Mouse (Mus musculus) urinary bladder, postnatal 36 days (tissue): Measurements from ENCODE around the gene Srsf9.
"Not testable (repeated sequence)": the region's sequence is repeated elsewhere in the genome, so short reads cannot be mapped to it uniquely, and the experiment has no call there.

Source experiments
- DNase-seq, 2 experiments: peaks; one replicate each; pipeline ENCODE4 v3.0.0; 2022; ENCODE audit warnings: low spot score in 2 of 2, mixed read lengths in 1 of 2

Srsf9 gene

GRCm38 (mm10) chr5:115326875-115327609 is at the start of gene Srsf9:
Srsf9 (plus strand) TSS chr5:115327177.
- DNase-seq: peak; percentile 92 to 95

- no peak for DNase-seq
Measured at GRCm38 (mm10) chr5:115278053-115278452, 48.9 kb upstream of the Srsf9 start.

DNA sequence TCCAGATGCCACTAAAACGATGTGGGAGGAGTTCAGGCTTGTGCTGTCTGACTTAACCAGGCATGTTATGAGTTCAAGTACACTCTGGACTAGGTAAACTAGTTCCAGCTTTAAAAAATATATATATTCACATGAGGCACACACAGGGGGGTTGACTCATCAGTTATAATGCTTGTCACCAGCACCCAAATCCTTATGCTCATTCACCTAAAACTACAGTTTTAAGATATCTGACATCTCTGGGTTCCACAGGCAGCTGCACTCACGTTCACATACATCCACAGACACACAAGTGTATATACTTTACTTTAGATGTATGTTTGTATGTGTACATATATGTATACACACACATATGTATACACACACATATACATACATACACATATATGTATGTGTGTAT is 48.2 kb upstream of the Srsf9 start:
- no peak for DNase-seq

GRCm38 (mm10) chr5:115279226-115280049 is 47.5 kb upstream of the Srsf9 start, which contains the start of gene Coq5:
Coq5 (plus strand) TSS chr5:115279666.
- peak; percentile 76 to 84 for DNase-seq

DNA sequence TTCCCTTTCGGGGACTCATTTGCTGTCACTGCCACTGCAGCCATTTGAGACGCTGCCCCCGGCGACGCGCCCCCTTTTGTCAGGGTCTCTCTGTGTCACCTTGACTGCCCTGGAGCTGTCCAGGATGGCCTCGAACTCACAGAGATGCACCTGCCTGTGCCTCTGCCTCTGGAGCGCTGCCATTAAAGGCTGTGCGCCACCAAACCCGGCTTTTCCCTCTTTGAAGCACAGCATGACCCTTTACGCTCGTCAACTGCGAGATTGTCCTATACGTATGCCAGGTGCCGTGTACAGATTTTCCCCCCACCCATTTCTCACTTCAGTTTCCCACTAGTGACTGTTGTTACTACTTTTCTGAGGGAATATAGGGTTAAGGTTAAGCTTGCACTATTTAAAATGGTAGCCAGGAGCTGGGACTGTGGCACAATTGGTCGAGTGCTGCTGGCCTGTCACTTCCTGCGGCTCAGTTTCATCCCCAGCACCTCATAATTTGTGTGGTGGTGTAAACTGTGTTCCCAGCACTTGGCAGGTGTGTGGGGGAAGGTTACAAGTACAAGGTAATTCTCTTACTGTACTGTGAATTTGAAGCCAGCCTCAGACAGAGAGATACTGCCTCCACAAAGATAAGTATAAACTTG is 46.8 kb upstream of the Srsf9 start:
- DNase-seq: no peak

DNA sequence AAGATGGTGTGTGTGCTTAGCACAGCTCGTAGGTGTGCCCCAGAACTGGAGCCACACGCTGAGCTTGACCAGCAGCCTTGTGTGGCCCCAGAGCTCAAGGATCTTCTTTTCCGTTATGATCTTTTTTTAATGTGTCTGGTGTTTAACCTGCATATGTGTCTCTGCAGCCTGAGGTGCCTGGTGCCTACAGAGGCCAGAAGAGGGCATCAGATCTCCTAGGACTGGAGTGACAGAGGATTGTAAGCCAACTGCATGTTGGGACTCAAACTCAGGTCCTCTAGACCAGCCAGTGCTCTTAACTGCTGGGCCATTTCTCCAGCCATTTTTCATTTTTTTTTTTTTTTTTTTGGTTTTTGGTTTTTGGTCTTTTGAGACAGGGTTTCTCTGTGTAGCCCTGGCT is 42.2 kb upstream of the Srsf9 start:
- DNase-seq: no peak

DNA sequence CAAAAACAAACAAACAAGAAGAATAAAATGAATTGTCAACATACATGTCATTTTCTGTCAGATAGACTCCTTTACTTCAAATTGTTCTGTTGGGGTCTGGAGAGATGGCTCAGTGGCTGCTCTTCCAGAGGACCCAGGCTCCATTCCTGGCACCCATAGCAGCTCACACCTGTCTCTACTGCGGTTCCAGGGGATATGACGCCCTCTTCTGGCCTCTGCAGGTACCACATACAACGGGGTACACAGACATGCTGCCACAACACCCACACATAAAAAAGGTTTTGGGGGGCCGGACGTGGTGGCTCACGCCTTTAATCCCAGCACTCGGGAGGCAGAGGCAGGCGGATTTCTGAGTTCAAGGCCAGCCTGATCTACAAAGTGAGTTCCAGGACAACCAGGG is 32.8 kb upstream of the Srsf9 start:
- DNase-seq: no peak

DNA sequence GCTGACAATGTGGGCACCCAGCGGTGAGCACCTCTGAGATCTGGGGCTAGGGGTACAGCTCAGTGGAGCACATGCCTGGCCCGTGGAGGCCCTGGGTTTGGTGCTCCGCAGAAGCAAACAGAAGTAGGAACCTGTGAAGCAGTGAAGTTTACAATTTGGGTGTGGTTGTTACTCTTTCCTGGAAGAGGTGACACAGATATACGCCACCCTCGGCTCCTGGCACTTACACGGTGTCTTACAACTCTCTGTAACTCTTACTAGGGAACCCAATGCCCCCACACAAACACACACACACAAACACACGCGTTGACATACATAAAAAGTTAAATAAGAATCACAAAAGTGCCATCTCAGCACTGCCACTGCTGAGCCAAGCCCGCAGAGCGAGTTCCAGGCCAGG is 30.6 kb upstream of the Srsf9 start:
- no peak for DNase-seq

GRCm38 (mm10) chr5:115300035-115300744 is 26.8 kb upstream of the Srsf9 start:
- DNase-seq: peak; percentile 36 to 48

GRCm38 (mm10) chr5:115300792-115301614 is 26.0 kb upstream of the Srsf9 start, which contains the start of gene Dynll1:
Dynll1 (minus strand) TSS chr5:115300999.
- DNase-seq: peak; percentile 100

- DNase-seq: no peak
Measured at GRCm38 (mm10) chr5:115301615-115302014, 25.4 kb upstream of the Srsf9 start.

DNA sequence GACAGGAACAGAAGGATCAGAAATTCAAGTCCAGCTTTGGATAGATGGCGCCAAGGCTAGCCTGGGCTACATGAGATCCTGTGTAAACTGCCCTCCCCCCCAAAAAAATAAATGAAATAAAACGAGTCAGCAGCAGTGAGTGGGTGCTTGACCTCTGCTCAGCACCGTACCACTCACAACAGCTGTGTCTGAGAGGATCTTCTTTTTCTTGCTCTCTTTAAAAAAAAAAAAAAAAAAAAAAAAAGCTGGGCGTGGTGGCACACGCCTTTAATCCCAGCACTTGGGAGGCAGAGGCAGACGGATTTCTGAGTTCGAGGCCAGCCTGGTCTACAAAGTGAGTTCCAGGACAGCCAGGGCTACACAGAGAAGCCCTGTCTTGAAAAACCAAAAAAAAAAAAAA is 24.8 kb upstream of the Srsf9 start:
- not testable (repeated sequence) for DNase-seq

GRCm38 (mm10) chr5:115312354-115312753 is 14.6 kb upstream of the Srsf9 start:
- no peak for DNase-seq

DNA sequence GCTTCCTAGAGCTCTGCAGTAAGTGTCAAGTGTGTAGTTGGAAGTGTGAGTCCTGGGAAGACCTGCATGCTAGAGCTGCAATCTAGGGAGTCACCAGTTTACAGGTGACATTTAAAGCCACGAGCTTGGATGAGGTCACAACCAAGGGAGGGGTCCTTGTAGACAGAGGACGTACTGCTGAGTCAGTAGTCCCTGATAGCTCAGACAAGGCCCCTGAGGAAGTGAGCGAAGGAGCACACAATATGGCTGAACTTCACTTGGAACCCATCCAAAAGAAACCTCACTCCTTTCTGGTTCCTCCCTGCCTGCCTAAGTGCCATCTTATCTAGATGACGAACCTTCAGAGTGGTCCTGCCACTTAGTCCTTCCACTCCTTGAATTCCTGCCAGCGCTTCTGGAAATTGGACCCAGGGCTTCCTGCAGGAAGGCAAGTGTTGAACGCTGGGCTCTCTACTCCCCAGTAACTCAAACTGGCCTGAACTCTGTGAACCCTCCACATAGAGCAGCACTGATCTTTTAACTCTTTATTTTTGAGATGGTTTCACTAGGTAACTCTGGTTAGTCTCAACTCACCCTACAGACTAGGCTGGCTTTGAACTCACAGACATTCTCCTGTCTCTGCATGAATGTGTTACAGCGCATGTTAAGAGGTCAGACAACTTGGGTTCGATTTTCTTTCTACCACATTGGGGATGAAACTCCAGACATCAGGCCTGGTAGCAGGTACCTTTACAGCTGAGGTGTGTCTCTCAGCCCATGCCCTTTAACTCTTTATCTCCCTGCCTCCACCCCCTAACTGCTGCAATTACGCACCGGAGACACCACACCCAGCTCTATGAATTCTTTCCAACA is 13.9 kb upstream of the Srsf9 start:
- no peak for DNase-seq

DNA sequence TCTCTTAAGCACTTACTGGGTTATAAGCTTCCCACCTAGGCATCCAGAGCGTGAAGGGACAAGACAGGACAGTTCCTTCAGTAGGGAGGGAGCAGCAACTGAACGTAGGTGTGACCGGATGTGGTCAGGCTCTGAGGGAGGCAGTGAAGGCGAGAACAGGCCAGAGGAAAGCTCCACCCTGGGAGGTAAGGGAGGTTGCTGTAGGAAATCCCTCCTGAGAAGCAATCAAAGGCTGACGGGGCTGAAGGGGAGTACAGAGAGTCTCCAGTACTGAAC is 13.4 kb upstream of the Srsf9 start:
- DNase-seq: no peak

- DNase-seq: no peak
Measured at GRCm38 (mm10) chr5:115316968-115317644, 9.9 kb upstream of the Srsf9 start.

- no peak for DNase-seq
Measured at GRCm38 (mm10) chr5:115317645-115318328, 9.2 kb upstream of the Srsf9 start.

GRCm38 (mm10) chr5:115319004-115319940 is 7.7 kb upstream of the Srsf9 start:
- peak; percentile 60 to 79 for DNase-seq
